Mouse (Mus musculus) monocyte, adult 5-6 weeks (primary cell): ENCODE measurements around the gene Smim9. TPM values are rescaled to one million over a fixed set of nuclear protein-coding genes. Genes with fewer than 3 reads are reported as not detected.
"Not testable (repeated sequence)": the region's sequence is repeated elsewhere in the genome, so short reads cannot be mapped to it uniquely, and the experiment has no call there.

Source experiments
- ATAC-seq: fragments of 153-309, 156-312 bp; replicated peaks from 2 replicates; pipeline ENCODE4 v1.8.0; 2017; ENCODE audit warnings: mild to moderate bottlenecking; ENCODE audit not compliant: low TSS enrichment, insufficient number of reproducible peaks, severe bottlenecking, poor library complexity, low FRiP score
- total RNA-seq: library from RNA; stranded (forward); fragments of 200-1000, 200-491, 200-594 nt; gene quantifications from 3 replicates; pipeline ENCODE4 v1.2.3, GENCODE M21; 2017

Smim9 gene
- not detected in 3 replicates for total RNA-seq

- ATAC-seq: no peak
These were observed at the start of gene Smim9 for GRCm38 (mm10) chrX:75163670-75164069. Gene Smim9 (minus strand): TSS chrX:75163770.

GRCm38 (mm10) chrX:75155576-75156243 is 7.9 kb downstream of the Smim9 start:
- no peak for ATAC-seq

- ATAC-seq: no peak
These were observed 11.3 kb downstream of the Smim9 start for GRCm38 (mm10) chrX:75152249-75152648.

- ATAC-seq: no peak
These were observed 13.3 kb downstream of the Smim9 start for GRCm38 (mm10) chrX:75150304-75150703.

GRCm38 (mm10) chrX:75148414-75148813 is 15.2 kb downstream of the Smim9 start:
- no peak for ATAC-seq

- not testable (repeated sequence) for ATAC-seq
These were observed 20.4 kb downstream of the Smim9 start for GRCm38 (mm10) chrX:75143124-75143555.

- no peak for ATAC-seq
These were observed 25.4 kb downstream of the Smim9 start for GRCm38 (mm10) chrX:75138182-75138581.

- no peak for ATAC-seq
These were observed 25.8 kb downstream of the Smim9 start for GRCm38 (mm10) chrX:75137729-75138128.

GRCm38 (mm10) chrX:75136938-75137337 is 26.6 kb downstream of the Smim9 start:
- no peak for ATAC-seq

GRCm38 (mm10) chrX:75130467-75131160 is 33.0 kb downstream of the Smim9 start, which contains the start of gene Mpp1:
Gene Mpp1 (minus strand): TSS chrX:75131016.
- peak; percentile 80 for ATAC-seq

- ATAC-seq: no peak
These were observed 34.1 kb downstream of the Smim9 start for GRCm38 (mm10) chrX:75129474-75129873.

GRCm38 (mm10) chrX:75128333-75128980 is 35.1 kb downstream of the Smim9 start:
- ATAC-seq: no peak

GRCm38 (mm10) chrX:75126893-75127292 is 36.7 kb downstream of the Smim9 start:
- ATAC-seq: peak; percentile 74

GRCm38 (mm10) chrX:75125606-75126005 is 38.0 kb downstream of the Smim9 start:
- no peak for ATAC-seq

- no peak for ATAC-seq
These were observed 48.0 kb downstream of the Smim9 start for GRCm38 (mm10) chrX:75115550-75115949.

GRCm38 (mm10) chrX:75102293-75102692 is 61.3 kb downstream of the Smim9 start:
- no peak for ATAC-seq

- no peak for ATAC-seq
These were observed 64.8 kb downstream of the Smim9 start for GRCm38 (mm10) chrX:75098799-75099198.

- 0 out of 2 replicates have a peak, but pooled peaks have one; percentile 3 for ATAC-seq
These were observed 67.3 kb downstream of the Smim9 start for GRCm38 (mm10) chrX:75096163-75096770.
